Mouse (Mus musculus) cerebellum, adult 2 months (tissue): ENCODE results near the gene Negr1. TPM values are rescaled to one million over a fixed set of nuclear protein-coding genes. Genes with fewer than 3 reads are reported as not detected.
A peak's percentile ranks its signal among the peaks of the same experiment; 100 is the strongest.

Source experiments
- DNase-seq, 2 experiments: peaks; one replicate each; pipeline ENCODE4 v3.0.0; 2021
- H3K27ac ChIP-seq: fragments of 200-500 bp; 2 replicates; pipeline ENCODE4 v1.5.1; 2012; ENCODE audit warnings: low read length, control low read depth, inconsistent platforms; ENCODE audit not compliant: insufficient read depth
- H3K27me3 ChIP-seq: fragments of 200-500 bp; 2 replicates; pipeline ENCODE4 v1.6.1; 2012; ENCODE audit warnings: inconsistent platforms, mild to moderate bottlenecking, low read length, moderate library complexity; ENCODE audit not compliant: control insufficient read depth, insufficient read depth
- H3K4me1 ChIP-seq: fragments of 200-500 bp; 2 replicates; pipeline ENCODE4 v1.6.1; 2011; ENCODE audit warnings: low read length; ENCODE audit not compliant: control insufficient read depth, insufficient read depth
- H3K4me3 ChIP-seq: fragments of 200-500 bp; replicated peaks from 2 replicates; pipeline ENCODE3; 2011; ENCODE audit warnings: mild to moderate bottlenecking, low read depth, low read length, control low read depth; ENCODE audit not compliant: insufficient read depth
- CTCF ChIP-seq: fragments of 200-500 bp; IDR thresholded peaks from 2 replicates; pipeline ENCODE4 v1.5.1; 2011; ENCODE audit warnings: low read depth, mild to moderate bottlenecking, control low read depth, low read length, moderate library complexity, borderline replicate concordance; ENCODE audit not compliant: insufficient read depth
- POLR2A ChIP-seq: fragments of 200-500 bp; IDR thresholded peaks from 2 replicates; pipeline ENCODE4 v1.6.1; 2011; ENCODE audit warnings: low read length, control low read depth, borderline replicate concordance; ENCODE audit not compliant: insufficient read depth
- WGBS: fragments of 180-500 bp; shearing (Covaris S2); methylation state at CpG from one replicate; pipeline ENCODE4 v1.1.7; 2018; 5-methylcytosine and 5-hydroxymethylcytosine counted together
- polyA plus RNA-seq: library from polyadenylated mRNA; depleted of rRNA; stranded (reverse); fragments of >200 nt; gene quantifications from 2 replicates; pipeline ENCODE4 v1.2.3, GENCODE M21; 2012; rRNA removed

Negr1 gene
- 83.3 and 92.0 TPM in 2 replicates for polyA plus RNA-seq

DNA sequence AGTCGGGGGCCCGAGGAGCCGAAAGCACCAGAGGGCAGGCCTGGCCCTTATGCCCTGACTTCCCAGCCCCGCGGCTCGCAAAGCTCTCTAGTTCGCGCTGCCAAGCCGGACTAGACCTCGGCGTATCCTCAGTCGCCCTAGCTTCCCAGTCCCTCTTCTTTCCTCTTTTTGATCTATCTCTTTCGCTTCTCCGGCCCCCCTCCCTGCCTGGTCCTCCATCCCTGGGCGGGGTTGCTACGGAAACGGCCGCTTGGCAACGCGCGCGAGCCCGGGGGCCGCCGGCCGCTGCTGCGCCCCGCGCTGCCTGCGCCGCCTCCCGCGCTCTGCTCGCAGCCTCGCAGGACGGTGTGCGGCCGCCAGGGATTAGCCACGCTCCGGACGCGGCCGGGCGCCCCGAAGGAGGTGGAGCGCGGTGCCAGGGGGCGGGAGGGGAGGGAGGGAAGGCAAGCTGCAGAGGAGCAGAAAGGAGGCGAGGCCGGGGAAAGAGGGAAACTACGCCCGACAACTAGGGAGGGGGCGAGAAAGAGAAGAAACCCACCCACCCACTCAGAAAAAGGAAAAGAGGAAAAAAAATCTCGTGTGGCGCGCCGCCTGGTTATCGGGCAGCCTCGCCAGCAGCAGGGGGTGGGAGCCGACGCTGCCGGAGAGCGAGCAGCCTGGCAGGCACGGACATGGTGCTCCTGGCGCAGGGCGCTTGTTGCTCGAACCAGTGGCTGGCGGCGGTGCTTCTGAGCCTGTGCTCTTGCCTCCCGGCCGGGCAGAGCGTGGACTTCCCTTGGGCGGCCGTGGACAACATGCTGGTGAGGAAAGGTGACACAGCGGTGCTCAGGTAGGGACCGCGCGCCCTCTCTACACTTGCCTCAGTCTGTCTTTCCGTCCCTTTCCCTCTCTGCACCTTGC lies at the start of gene Negr1:
Negr1 (plus strand) TSS at position 271 of the 900 bp plus-strand sequence.
- TF ChIP-seq CTCF (no peak), POLR2A (0 out of 2 replicates have a peak, but pooled peaks have one; percentile 21)
- Histone ChIP-seq H3K4me3 (peak within 1 kb of the TSS; percentile 92), H3K4me1 (peaks cover 13% of the 10 kb centered on the region), H3K27me3 (no peaks in the 10 kb centered on the region), H3K27ac (peak within 1 kb of the TSS; percentile 97)
- peak; percentile 89 to 91 for DNase-seq
- WGBS: under 1% methylated on average over 79 of the region's 79 CpGs

DNA sequence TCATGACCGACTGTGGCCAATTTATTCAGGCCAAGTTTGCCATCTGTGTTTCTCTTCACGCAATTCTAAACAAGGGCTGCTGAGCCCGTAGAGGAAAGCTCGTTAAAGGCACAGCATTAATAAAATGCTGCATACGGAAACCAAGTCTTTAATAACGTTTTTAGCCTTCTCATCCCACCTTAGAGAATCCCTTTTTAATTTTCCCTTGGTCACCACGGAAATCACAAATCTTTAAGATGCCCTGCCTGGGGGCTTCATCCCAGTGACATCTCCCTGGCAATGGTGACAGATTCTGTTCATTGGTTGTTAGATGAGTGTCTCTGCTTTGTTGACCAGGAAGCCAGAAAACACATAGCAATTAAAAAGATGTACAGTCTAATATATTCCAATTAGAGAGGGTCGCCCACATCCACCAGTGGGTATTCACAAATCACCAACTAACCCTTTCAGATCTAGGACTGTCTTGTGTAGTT lies 35.1 kb upstream of the Negr1 start:
- 16% methylated on average over 8 of the region's 8 CpGs for WGBS
- no peaks in the 10 kb centered on the region for H3K27me3 ChIP-seq
- peak; percentile 21 to 58 for DNase-seq
- H3K4me1 ChIP-seq: peaks cover 9% of the 10 kb centered on the region; the same call in 1 of the 2 replicates
- TF ChIP-seq POLR2A: no peak
- TF ChIP-seq CTCF: no peak
- peak overlapping the region; percentile 18 for H3K4me3 ChIP-seq
- peak overlapping the region; percentile 64; the same call in 1 of the 2 replicates for H3K27ac ChIP-seq

DNA sequence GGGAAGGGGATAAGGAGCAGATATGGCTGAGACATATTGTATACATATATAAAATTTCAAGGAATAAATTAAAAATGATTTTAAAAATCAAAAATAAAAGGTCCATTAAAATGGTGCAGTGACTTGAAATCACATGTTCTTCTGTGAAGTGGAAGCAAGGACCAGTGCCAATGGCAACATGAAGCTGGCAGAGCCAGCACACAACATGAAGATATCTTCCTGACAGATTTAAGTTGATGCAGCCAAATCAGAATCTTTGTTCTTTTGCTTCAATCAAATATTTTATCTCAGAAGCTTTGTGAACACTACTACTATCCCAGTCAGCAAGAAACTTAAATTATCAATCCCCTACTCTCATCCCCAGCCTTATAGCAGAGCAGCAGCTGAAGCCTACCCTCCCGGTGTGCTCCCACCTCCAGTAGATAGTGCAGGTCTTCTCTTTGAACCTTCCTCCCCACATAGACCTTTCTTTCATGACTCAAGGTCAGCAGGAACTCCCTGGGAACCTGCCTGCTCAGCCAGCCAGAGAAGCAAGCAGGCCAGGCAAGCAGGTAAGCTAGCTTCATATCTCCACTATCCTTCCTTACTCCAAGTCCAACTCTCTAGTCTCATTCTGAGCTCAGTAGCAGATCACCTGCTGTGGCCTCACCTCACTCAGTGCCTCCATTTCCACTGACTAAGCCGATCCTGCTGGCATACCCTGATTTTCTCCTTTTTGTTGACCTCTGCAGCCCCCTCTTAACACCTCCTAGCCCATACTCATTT lies 34.2 kb upstream of the Negr1 start:
- no peak for TF ChIP-seq POLR2A
- TF ChIP-seq CTCF: no peak
- Histone ChIP-seq H3K4me1 (peaks cover 9% of the 10 kb centered on the region; the same call in 1 of the 2 replicates), H3K4me3 (no peak overlapping the region), H3K27ac (no peak overlapping the region), H3K27me3 (no peaks in the 10 kb centered on the region)
- DNase-seq: peak; percentile 27 to 54
- WGBS: 20% methylated on average over 2 of the region's 2 CpGs

DNA sequence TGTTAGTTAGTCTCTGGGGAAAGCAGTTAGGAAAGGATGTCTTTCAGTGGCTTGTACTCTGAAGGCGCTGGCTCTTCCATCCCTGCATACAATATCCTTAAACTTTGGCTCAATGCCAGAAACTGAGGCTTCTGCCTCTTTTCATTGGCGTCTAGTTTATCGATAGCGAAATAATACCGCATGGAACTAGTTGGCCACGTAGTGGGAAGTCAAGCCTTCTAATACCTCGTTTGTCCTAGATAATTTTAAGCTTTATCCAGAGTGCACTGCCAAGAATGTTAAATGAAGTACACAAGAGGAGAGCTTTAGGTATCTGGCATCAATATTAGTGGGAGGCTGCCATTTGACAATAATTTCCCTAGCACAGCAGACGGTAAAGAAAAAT lies 2.2 kb upstream of the Negr1 start:
- Histone ChIP-seq H3K27ac (peak overlapping the region; percentile 96; the same call in 1 of the 2 replicates), H3K4me1 (no peaks in the 10 kb centered on the region), H3K27me3 (no peaks in the 10 kb centered on the region), H3K4me3 (peak overlapping the region; percentile 79)
- TF ChIP-seq POLR2A (no peak), CTCF (no peak)
- DNase-seq: peak; percentile 58 to 70
- 2% methylated on average over 8 of the region's 8 CpGs for WGBS

DNA sequence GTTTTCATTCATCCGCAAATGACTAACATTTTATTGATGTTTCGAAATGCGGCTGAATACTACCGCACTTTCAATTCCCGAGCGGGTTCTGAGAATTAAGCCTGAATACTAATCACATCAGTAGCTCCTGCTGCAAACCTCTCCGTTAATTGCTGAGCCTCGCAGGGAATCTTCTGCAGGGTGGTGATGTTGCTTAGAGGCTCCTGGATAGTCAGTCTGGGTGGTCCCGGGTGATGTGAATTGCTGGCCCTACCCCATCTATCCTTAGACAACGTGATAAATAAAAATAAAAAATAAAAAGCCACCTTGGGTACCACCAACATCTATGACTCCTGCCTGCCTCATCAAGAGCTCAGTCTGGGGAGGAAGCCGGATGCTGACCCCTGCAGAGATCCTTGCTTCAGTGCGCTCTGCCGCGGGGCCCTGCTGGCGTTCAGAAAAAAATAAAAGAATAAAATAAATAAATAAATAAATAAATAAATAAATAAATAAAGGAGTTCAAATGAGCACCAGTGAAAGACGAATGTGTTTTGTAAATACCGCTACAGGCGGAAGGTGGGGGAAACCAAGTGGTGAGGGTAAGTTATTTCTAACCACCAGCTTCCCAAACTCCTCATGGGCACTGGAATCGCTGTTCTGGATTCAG lies 1.6 kb upstream of the Negr1 start:
- Histone ChIP-seq H3K27me3 (no peaks in the 10 kb centered on the region), H3K4me1 (peaks cover 3% of the 10 kb centered on the region), H3K4me3 (peak overlapping the region; percentile 79), H3K27ac (peak overlapping the region; percentile 96)
- DNase-seq: peak; percentile 74 to 76
- no peak for TF ChIP-seq CTCF
- TF ChIP-seq POLR2A: peak; percentile 12; the same call in 1 of the 2 replicates
- WGBS: 2% methylated on average over 19 of the region's 19 CpGs

DNA sequence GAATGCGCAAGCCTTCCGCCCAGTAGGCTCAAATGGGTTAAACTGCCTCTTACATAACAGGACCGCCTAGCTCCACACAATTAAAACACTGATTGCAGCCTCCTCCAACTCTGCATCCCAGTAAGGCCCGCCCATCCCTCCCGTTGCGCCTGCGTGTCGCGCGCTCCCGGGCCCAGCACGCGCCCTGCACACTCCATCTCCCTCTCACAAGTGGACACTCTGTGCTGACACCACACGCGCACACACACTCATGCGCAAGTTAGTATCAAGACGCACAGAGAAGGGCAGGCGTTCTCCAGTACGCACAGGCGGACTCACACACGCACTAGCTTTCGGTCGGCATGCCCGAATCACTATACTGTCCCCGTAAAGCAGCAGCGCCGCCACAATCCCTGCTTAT lies 828 bp upstream of the Negr1 start:
- peak; percentile 100 for TF ChIP-seq POLR2A
- no peak for TF ChIP-seq CTCF
- H3K27ac ChIP-seq: peak overlapping the region; percentile 97
- peak overlapping the region; percentile 79 for H3K4me3 ChIP-seq
- H3K27me3 ChIP-seq: no peaks in the 10 kb centered on the region
- WGBS: 0% methylated on average over 27 of the region's 27 CpGs
- peaks cover 5% of the 10 kb centered on the region for H3K4me1 ChIP-seq
- peak; percentile 92 to 96 for DNase-seq

DNA sequence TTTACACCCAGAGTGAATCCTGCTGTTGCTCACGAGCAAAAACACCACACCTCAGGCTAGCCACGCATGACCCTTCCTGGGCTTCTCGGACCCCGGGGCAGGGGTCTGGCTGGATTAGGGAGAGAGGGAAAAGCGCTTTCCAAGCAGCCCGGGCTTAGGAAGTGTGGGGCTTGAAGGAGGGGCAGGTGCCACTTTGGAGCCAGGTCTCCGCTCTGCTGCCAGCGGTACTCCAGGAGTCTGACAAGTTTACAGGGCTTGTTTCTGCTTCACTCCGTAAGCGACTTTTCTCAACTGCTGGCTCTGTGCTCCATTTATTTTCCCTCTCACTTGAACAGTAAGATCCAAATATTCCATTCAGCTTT lies 811 bp downstream of the Negr1 start:
- Histone ChIP-seq H3K27me3 (no peaks in the 10 kb centered on the region), H3K27ac (peak overlapping the region; percentile 93), H3K4me3 (peak overlapping the region; percentile 92), H3K4me1 (peaks cover 18% of the 10 kb centered on the region)
- peak in 1 of 2 experiments; percentile 58 for DNase-seq
- TF ChIP-seq CTCF: no peak
- TF ChIP-seq POLR2A: no peak
- 0% methylated on average over 10 of the region's 10 CpGs for WGBS
